Comparison of ENCODE assay signal across 9 mouse cellular contexts in genomic region chr9:106471892-106472291, GRCm38 (mm10). TPM values are rescaled to one million over a fixed set of nuclear protein-coding genes. Genes with fewer than 3 reads are reported as not detected.
DNase-seq lines count a peak whose midpoint lies in the region; ATAC-seq lines count a peak whose summit lies in the region.
"Had no signal": no experiment of that assay in that cellular context is flagged by ENCODE, and none has a peak within 500 bp of the region (broad histone marks: within the 10 kb centered on the region; RNA-seq: fewer than 3 reads in every experiment).

No protein-coding gene starts in this region.

- WGBS in neural tube, embryonic 11.5 days: 12% methylated on average over 5 of the region's 5 CpGs
- WGBS in neural tube, embryonic 15.5 days: 19% methylated on average over 5 of the region's 5 CpGs
- WGBS in heart, embryonic 12.5 days: 14% methylated on average over 5 of the region's 5 CpGs

- no peak overlapping the region for H3K27ac ChIP-seq in neural tube, embryonic 11.5 days (ENCODE audit: low read depth, low read length)
- no peak overlapping the region for H3K27ac ChIP-seq in neural tube, embryonic 15.5 days (replicated peaks)
- no peak overlapping the region for H3K27ac ChIP-seq in heart, embryonic 12.5 days (ENCODE audit: poor library complexity, severe bottlenecking)
- H3K27ac ChIP-seq: hindbrain, embryonic 15.5 days had no signal

- no peaks in the 10 kb centered on the region for H3K27me3 ChIP-seq in neural tube, embryonic 11.5 days (ENCODE audit: control insufficient read depth, insufficient read depth, low read length)
- H3K27me3 ChIP-seq in neural tube, embryonic 15.5 days (replicated peaks): no peaks in the 10 kb centered on the region
- no peaks in the 10 kb centered on the region for H3K27me3 ChIP-seq in heart, embryonic 12.5 days (replicated peaks)
- H3K27me3 ChIP-seq: hindbrain, embryonic 15.5 days had no signal

- no peak overlapping the region for H3K9ac ChIP-seq in neural tube, embryonic 11.5 days (ENCODE audit: low read length)
- no peak overlapping the region for H3K9ac ChIP-seq in neural tube, embryonic 15.5 days (replicated peaks)
- H3K9ac ChIP-seq in heart, embryonic 12.5 days: no peak overlapping the region; the same call in 1 of the 2 replicates
- H3K9ac ChIP-seq: hindbrain, embryonic 15.5 days had no signal

- H3K4me3 ChIP-seq in neural tube, embryonic 11.5 days (ENCODE audit: low read depth, low read length): no peak overlapping the region
- H3K4me3 ChIP-seq in neural tube, embryonic 15.5 days (replicated peaks): no peak overlapping the region
- H3K4me3 ChIP-seq in heart, embryonic 12.5 days: no peak overlapping the region
- H3K4me3 ChIP-seq: hindbrain, embryonic 15.5 days had no signal

- no peaks in the 10 kb centered on the region for H3K36me3 ChIP-seq in neural tube, embryonic 11.5 days (ENCODE audit: control insufficient read depth, insufficient read depth, low read length)
- no peaks in the 10 kb centered on the region for H3K36me3 ChIP-seq in neural tube, embryonic 15.5 days
- no peaks in the 10 kb centered on the region for H3K36me3 ChIP-seq in heart, embryonic 12.5 days
- H3K36me3 ChIP-seq: hindbrain, embryonic 15.5 days had no signal

- ATAC-seq in neural tube, embryonic 11.5 days (ENCODE audit: insufficient read depth, low FRiP score, low TSS enrichment): no peak
- ATAC-seq in neural tube, embryonic 15.5 days (ENCODE audit: low FRiP score): no peak
- no peak; the same call in 1 of the 2 replicates for ATAC-seq in heart, embryonic 12.5 days (ENCODE audit: insufficient number of reproducible peaks, low FRiP score)

- peaks cover 9% of the 10 kb centered on the region; the same call in 1 of the 2 replicates for H3K4me1 ChIP-seq in neural tube, embryonic 11.5 days (ENCODE audit: control insufficient read depth, insufficient read depth, low read length)
- H3K4me1 ChIP-seq in neural tube, embryonic 15.5 days: peaks cover 23% of the 10 kb centered on the region
- peaks cover 38% of the 10 kb centered on the region for H3K4me1 ChIP-seq in heart, embryonic 12.5 days (replicated peaks)

- peak overlapping the region; percentile 24; the same call in 1 of the 2 replicates for H3K4me2 ChIP-seq in neural tube, embryonic 11.5 days (ENCODE audit: low read depth)
- no peak overlapping the region for H3K4me2 ChIP-seq in neural tube, embryonic 15.5 days
- peak overlapping the region; percentile 48 for H3K4me2 ChIP-seq in heart, embryonic 12.5 days
- H3K4me2 ChIP-seq: hindbrain, embryonic 15.5 days had no signal

- peak; percentile 17 for DNase-seq in neural tube, embryonic 11.5 days (ENCODE audit: low spot score)
- peak; percentile 42 to 60 for DNase-seq in cerebellum, postnatal 14 days
- peak; percentile 80 for DNase-seq in kidney, postnatal 14 days
- DNase-seq in lung, postnatal 4 days: peak; percentile 80 to 89
- no peak for DNase-seq in spleen, adult 12 weeks (ENCODE audit: low spot score)
- DNase-seq in spleen, postnatal 36 days (ENCODE audit: low spot score in 2 of 2): no peak

- H3K9me3 ChIP-seq in neural tube, embryonic 11.5 days (ENCODE audit: control insufficient read depth, low read length): no peaks in the 10 kb centered on the region
- no peaks in the 10 kb centered on the region for H3K9me3 ChIP-seq in neural tube, embryonic 15.5 days (replicated peaks)
- H3K9me3 ChIP-seq in heart, embryonic 12.5 days (replicated peaks): no peaks in the 10 kb centered on the region
- H3K9me3 ChIP-seq: hindbrain, embryonic 15.5 days had no signal

RNA-seq across cellular contexts. Expression of gene Rrp9, which starts 3.9 kb away (rescaled TPM):
- 45.5 and 48.1 TPM in 2 replicates for polyA plus RNA-seq in neural tube, embryonic 11.5 days (2014; fragmentation: Nextera tagmentation; extraction: Ambion mirVana)
- polyA plus RNA-seq in neural tube, embryonic 15.5 days (2015; fragmentation: Nextera tagmentation; extraction: Ambion mirVana): 46.4 and 47.8 TPM in 2 replicates
- 32.5 and 34.5 TPM in 2 replicates for polyA plus RNA-seq in heart, embryonic 12.5 days (2016; fragmentation: Nextera tagmentation; extraction: Ambion mirVana)

RNA-seq across cellular contexts. Expression of gene Parp3, which starts 4.9 kb away (rescaled TPM):
- polyA plus RNA-seq in neural tube, embryonic 11.5 days (2014; fragmentation: Nextera tagmentation; extraction: Ambion mirVana): 0.98 and 1.6 TPM in 2 replicates
- 0.86 and 3.6 TPM in 2 replicates for polyA plus RNA-seq in neural tube, embryonic 15.5 days (2015; fragmentation: Nextera tagmentation; extraction: Ambion mirVana)
- polyA plus RNA-seq in heart, embryonic 12.5 days (2016; fragmentation: Nextera tagmentation; extraction: Ambion mirVana): 1.0 and 1.6 TPM in 2 replicates

RNA-seq across cellular contexts. Expression of gene Gpr62, which starts 6.2 kb away (rescaled TPM):
- 0.20 and 0.23 TPM in 2 replicates for polyA plus RNA-seq in neural tube, embryonic 11.5 days (2014; fragmentation: Nextera tagmentation; extraction: Ambion mirVana)
- 1.1 and 1.4 TPM in 2 replicates for polyA plus RNA-seq in neural tube, embryonic 15.5 days (2015; fragmentation: Nextera tagmentation; extraction: Ambion mirVana)
- polyA plus RNA-seq in heart, embryonic 12.5 days (2016; fragmentation: Nextera tagmentation; extraction: Ambion mirVana): 0.41 and 0.46 TPM in 2 replicates

RNA-seq across cellular contexts. Expression of gene Pcbp4, which starts 18.8 kb away (rescaled TPM):
- polyA plus RNA-seq in neural tube, embryonic 11.5 days (2014; fragmentation: Nextera tagmentation; extraction: Ambion mirVana): 267 and 278 TPM in 2 replicates
- 185 and 222 TPM in 2 replicates for polyA plus RNA-seq in neural tube, embryonic 15.5 days (2015; fragmentation: Nextera tagmentation; extraction: Ambion mirVana)
- 96.9 and 109 TPM in 2 replicates for polyA plus RNA-seq in heart, embryonic 12.5 days (2016; fragmentation: Nextera tagmentation; extraction: Ambion mirVana)

RNA-seq across cellular contexts. Expression of gene Abhd14a, which starts 24.4 kb away (rescaled TPM):
- polyA plus RNA-seq in neural tube, embryonic 11.5 days (2014; fragmentation: Nextera tagmentation; extraction: Ambion mirVana): 33.9 and 38.6 TPM in 2 replicates
- 73.2 and 77.0 TPM in 2 replicates for polyA plus RNA-seq in neural tube, embryonic 15.5 days (2015; fragmentation: Nextera tagmentation; extraction: Ambion mirVana)
- 39.7 and 44.4 TPM in 2 replicates for polyA plus RNA-seq in heart, embryonic 12.5 days (2016; fragmentation: Nextera tagmentation; extraction: Ambion mirVana)

Comparison
In these comparisons a context has a peak if more than half of its experiments do, and no peak if none do; other contexts are left out.
1. DNase-seq: peak in neural tube, embryonic 11.5 days (single experiment), cerebellum, postnatal 14 days (2 of 2), kidney, postnatal 14 days (single experiment) and lung, postnatal 4 days (2 of 2); none in spleen, adult 12 weeks (single experiment) and spleen, postnatal 36 days (0 of 2).